ENCODE assay signal across 22 mouse cellular contexts in the genomic region with DNA sequence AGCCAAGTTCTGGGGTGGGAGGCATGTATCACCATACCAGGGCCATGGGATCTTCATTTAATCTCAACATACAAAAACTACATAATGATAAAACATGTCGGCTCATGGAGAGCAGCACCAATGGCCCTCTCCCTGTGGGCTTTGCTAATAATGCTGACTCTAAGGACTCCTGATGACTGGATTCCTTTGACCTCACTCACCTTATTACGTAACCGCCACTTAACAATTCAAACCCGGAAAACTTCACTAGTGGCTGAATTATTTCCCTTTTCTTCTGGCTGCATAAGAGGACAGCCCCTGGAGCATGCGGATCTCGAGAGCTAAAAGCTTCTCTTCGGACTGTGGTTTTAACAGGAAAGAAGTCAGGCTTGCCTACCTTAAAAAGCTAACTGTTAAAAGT.
"Had no signal": no experiment of that assay in that cellular context is flagged by ENCODE, and none has a peak within 500 bp of the region (broad histone marks: within the 10 kb centered on the region; RNA-seq: fewer than 3 reads in every experiment).

No protein-coding gene starts in this region.

- H3K4me1 ChIP-seq: limb, embryonic 12.5 days; neural tube, embryonic 12.5 days; neural tube, embryonic 15.5 days had no signal

- DNase-seq: kidney, adult 18-20 months; kidney, adult 9 months; kidney, postnatal 14 days; kidney, postnatal 4 days; left cerebral cortex, postnatal 4 days; liver, postnatal 0 days; midbrain, embryonic 14.5 days; retina, postnatal 1 day; right cerebral cortex, postnatal 25 days; spleen, adult 18-20 months; thymus, postnatal 25 days had no signal

- H3K9ac ChIP-seq: limb, embryonic 12.5 days; limb, embryonic 15.5 days; liver, embryonic 14.5 days; liver, postnatal 0 days; neural tube, embryonic 12.5 days; neural tube, embryonic 15.5 days; stomach, embryonic 15.5 days had no signal

- H3K4me3 ChIP-seq: limb, embryonic 12.5 days; limb, embryonic 15.5 days; megakaryocyte, embryonic 14.5 days; neural tube, embryonic 12.5 days; neural tube, embryonic 15.5 days; stomach, embryonic 15.5 days had no signal

- H3K4me2 ChIP-seq: limb, embryonic 12.5 days; limb, embryonic 15.5 days; liver, embryonic 11.5 days; midbrain, embryonic 11.5 days; neural tube, embryonic 12.5 days; neural tube, embryonic 15.5 days; stomach, embryonic 15.5 days had no signal

- H3K9me3 ChIP-seq: limb, embryonic 12.5 days; limb, embryonic 15.5 days; megakaryocyte, embryonic 14.5 days; neural tube, embryonic 12.5 days; neural tube, embryonic 15.5 days; stomach, embryonic 15.5 days had no signal

- ATAC-seq: inflammation-experienced regulatory T-cells, adult 6 months; intestine, embryonic 16.5 days; liver, postnatal 0 days had no signal

- H3K27ac ChIP-seq: limb, embryonic 12.5 days; limb, embryonic 15.5 days; liver, embryonic 14.5 days; neural tube, embryonic 12.5 days; neural tube, embryonic 15.5 days; stomach, embryonic 15.5 days had no signal

- H3K36me3 ChIP-seq: limb, embryonic 12.5 days; limb, embryonic 15.5 days; neural tube, embryonic 12.5 days; neural tube, embryonic 15.5 days; stomach, embryonic 15.5 days had no signal

- H3K27me3 ChIP-seq: limb, embryonic 12.5 days; limb, embryonic 15.5 days; megakaryocyte, embryonic 14.5 days; neural tube, embryonic 12.5 days; neural tube, embryonic 15.5 days; stomach, embryonic 15.5 days had no signal
